Mouse (Mus musculus): ENCODE measurements around the gene Plekha6.

Plekha6 gene

GRCm38 (mm10) chr1:133236693-133237440 lies 72.9 kb downstream of the Plekha6 start:
- in situ Hi-C loops (cut with MboI; ENCODE audit: low sequenced_read_pairs), result no loop called here

GRCm38 (mm10) chr1:133237670-133238069 lies 73.7 kb downstream of the Plekha6 start:
- in situ Hi-C loops (cut with MboI; ENCODE audit: low sequenced_read_pairs), result no loop called here

- in situ Hi-C loops (cut with MboI; ENCODE audit: low sequenced_read_pairs), result no loop called here
Observed at GRCm38 (mm10) chr1:133239121-133239812, 75.3 kb downstream of the Plekha6 start.

- in situ Hi-C loops (cut with MboI; ENCODE audit: low sequenced_read_pairs), result no loop called here
Observed at GRCm38 (mm10) chr1:133239813-133240160, 75.8 kb downstream of the Plekha6 start.

- in situ Hi-C loops (cut with MboI; ENCODE audit: low sequenced_read_pairs), result no loop called here
Observed at GRCm38 (mm10) chr1:133240881-133241280, 76.9 kb downstream of the Plekha6 start.

- in situ Hi-C loops (cut with MboI; ENCODE audit: low sequenced_read_pairs), result no loop called here
Observed at GRCm38 (mm10) chr1:133244668-133245067, 80.7 kb downstream of the Plekha6 start.

GRCm38 (mm10) chr1:133245690-133246619 lies 81.9 kb downstream of the Plekha6 start:
- in situ Hi-C loops (cut with MboI; ENCODE audit: low sequenced_read_pairs), result no loop called here

- in situ Hi-C loops (cut with MboI; ENCODE audit: low sequenced_read_pairs), result no loop called here
Observed at GRCm38 (mm10) chr1:133247189-133247588, 83.2 kb downstream of the Plekha6 start.

GRCm38 (mm10) chr1:133250761-133251160 lies 86.8 kb downstream of the Plekha6 start:
- in situ Hi-C loops (cut with MboI; ENCODE audit: low sequenced_read_pairs), result no loop called here

- in situ Hi-C loops (cut with MboI; ENCODE audit: low sequenced_read_pairs), result no loop called here
Observed at GRCm38 (mm10) chr1:133251625-133252034, 87.6 kb downstream of the Plekha6 start.

GRCm38 (mm10) chr1:133252251-133252650 lies 88.2 kb downstream of the Plekha6 start:
- in situ Hi-C loops (cut with MboI; ENCODE audit: low sequenced_read_pairs), result no loop called here

GRCm38 (mm10) chr1:133252801-133253531 lies 89.0 kb downstream of the Plekha6 start:
- in situ Hi-C loops (cut with MboI; ENCODE audit: low sequenced_read_pairs), result no loop called here

GRCm38 (mm10) chr1:133253532-133253866 lies 89.5 kb downstream of the Plekha6 start:
- in situ Hi-C loops (cut with MboI; ENCODE audit: low sequenced_read_pairs), result no loop called here

- in situ Hi-C loops (cut with MboI; ENCODE audit: low sequenced_read_pairs), result no loop called here
Observed at GRCm38 (mm10) chr1:133254226-133254625, 90.2 kb downstream of the Plekha6 start.

GRCm38 (mm10) chr1:133254856-133255764 lies 91.1 kb downstream of the Plekha6 start:
- in situ Hi-C loops (cut with MboI; ENCODE audit: low sequenced_read_pairs), result no loop called here

GRCm38 (mm10) chr1:133255776-133256175 lies 91.8 kb downstream of the Plekha6 start:
- in situ Hi-C loops (cut with MboI; ENCODE audit: low sequenced_read_pairs), result no loop called here

GRCm38 (mm10) chr1:133256347-133256746 lies 92.3 kb downstream of the Plekha6 start:
- in situ Hi-C loops (cut with MboI; ENCODE audit: low sequenced_read_pairs), result no loop called here

- in situ Hi-C loops (cut with MboI; ENCODE audit: low sequenced_read_pairs), result no loop called here
Observed at GRCm38 (mm10) chr1:133258694-133259093, 94.7 kb downstream of the Plekha6 start.

GRCm38 (mm10) chr1:133262628-133263027 lies 98.6 kb downstream of the Plekha6 start:
- in situ Hi-C loops (cut with MboI; ENCODE audit: low sequenced_read_pairs), result no loop called here

- in situ Hi-C loops (cut with MboI; ENCODE audit: low sequenced_read_pairs), result no loop called here
Observed at GRCm38 (mm10) chr1:133263134-133263533, 99.1 kb downstream of the Plekha6 start.

All from CH12F3 (cell line).